Mouse (Mus musculus) lung, adult 2 months (tissue): ENCODE data around the gene Gm47985.

Experiments used
- CTCF ChIP-seq: fragments of 200-500 bp; IDR thresholded peaks from 2 replicates; pipeline ENCODE4 v1.5.1; 2011; ENCODE audit warnings: mild to moderate bottlenecking, low read length, control low read depth; ENCODE audit not compliant: insufficient read depth
- POLR2A ChIP-seq: fragments of 200-500 bp; IDR thresholded peaks from 2 replicates; pipeline ENCODE4 v1.6.1; 2011; ENCODE audit warnings: low read depth, mild to moderate bottlenecking, control low read depth, low read length, borderline replicate concordance; ENCODE audit errors: extremely low read depth

- TF ChIP-seq POLR2A (no peak), CTCF (no peak)
Observed at GRCm38 (mm10) chr1:151147801-151148200, 34.5 kb upstream of the Gm47985 start.
